Comparison of ENCODE assay signal across 30 mouse cellular contexts in genomic region chrX:151828971-151829370, GRCm38 (mm10).
"Had no signal": no experiment of that assay in that cellular context is flagged by ENCODE, and none has a peak within 500 bp of the region (broad histone marks: within the 10 kb centered on the region; RNA-seq: fewer than 3 reads in every experiment).

No protein-coding gene starts in this region.

- ATAC-seq: liver, postnatal 0 days; lung, postnatal 0 days; midbrain, embryonic 13.5 days; midbrain, embryonic 15.5 days; midbrain, embryonic 16.5 days had no signal

- H3K9ac ChIP-seq: limb, embryonic 12.5 days; limb, embryonic 13.5 days; limb, embryonic 15.5 days; liver, embryonic 12.5 days; liver, embryonic 13.5 days; liver, embryonic 14.5 days; liver, embryonic 15.5 days; liver, postnatal 0 days; lung, embryonic 14.5 days; lung, embryonic 15.5 days; midbrain, embryonic 12.5 days; midbrain, embryonic 13.5 days; midbrain, embryonic 15.5 days; neural tube, embryonic 12.5 days had no signal

- H3K36me3 ChIP-seq: limb, embryonic 15.5 days; liver, embryonic 12.5 days; liver, embryonic 15.5 days; midbrain, embryonic 12.5 days; midbrain, embryonic 13.5 days; midbrain, embryonic 15.5 days; neural tube, embryonic 12.5 days had no signal

- H3K4me1 ChIP-seq: limb, embryonic 10.5 days; limb, embryonic 12.5 days; limb, embryonic 13.5 days; limb, embryonic 15.5 days; lung, embryonic 15.5 days; midbrain, embryonic 10.5 days; midbrain, embryonic 12.5 days; midbrain, embryonic 13.5 days; midbrain, embryonic 15.5 days; neural tube, embryonic 12.5 days had no signal

- H3K27ac ChIP-seq: limb, embryonic 10.5 days; limb, embryonic 12.5 days; limb, embryonic 13.5 days; limb, embryonic 15.5 days; liver, embryonic 12.5 days; liver, embryonic 13.5 days; liver, embryonic 14.5 days; liver, embryonic 15.5 days; lung, embryonic 15.5 days; macrophage; midbrain, embryonic 10.5 days; midbrain, embryonic 12.5 days; midbrain, embryonic 13.5 days; midbrain, embryonic 15.5 days; neural tube, embryonic 12.5 days had no signal

- H3K27me3 ChIP-seq: liver, embryonic 12.5 days; liver, embryonic 13.5 days; liver, embryonic 15.5 days; lung, embryonic 15.5 days; megakaryocyte, embryonic 14.5 days; midbrain, embryonic 12.5 days; neural tube, embryonic 12.5 days had no signal

- H3K9me3 ChIP-seq: limb, embryonic 10.5 days; limb, embryonic 12.5 days; limb, embryonic 13.5 days; limb, embryonic 15.5 days; liver, embryonic 12.5 days; liver, embryonic 13.5 days; liver, embryonic 15.5 days; lung, embryonic 15.5 days; megakaryocyte, embryonic 14.5 days; midbrain, embryonic 10.5 days; midbrain, embryonic 12.5 days; midbrain, embryonic 13.5 days; midbrain, embryonic 15.5 days; neural tube, embryonic 12.5 days had no signal

- H3K4me3 ChIP-seq: limb, embryonic 10.5 days; limb, embryonic 12.5 days; limb, embryonic 13.5 days; limb, embryonic 15.5 days; liver, embryonic 12.5 days; liver, embryonic 13.5 days; liver, embryonic 15.5 days; lung, embryonic 15.5 days; megakaryocyte, embryonic 14.5 days; midbrain, embryonic 10.5 days; midbrain, embryonic 12.5 days; midbrain, embryonic 13.5 days; midbrain, embryonic 15.5 days; myocyte; neural tube, embryonic 12.5 days had no signal

- DNase-seq: left cerebral cortex, postnatal 4 days; liver; liver, embryonic 13.5 days; liver, postnatal 0 days; lung, adult 18-20 months; lung, adult 2 months; lung, embryonic 14.5 days; lung, postnatal 10 days; lung, postnatal 14 days; lung, postnatal 36 days; lung, postnatal 4 days; midbrain, embryonic 14.5 days had no signal
